Mouse (Mus musculus) stomach, postnatal 0 days (tissue): ENCODE measurements around the gene Hoxc11. TPM values are rescaled to one million over a fixed set of nuclear protein-coding genes. Genes with fewer than 3 reads are reported as not detected.

Experiments
- ATAC-seq: fragments of 200-750 bp; cut with Nextera tagmentation; 2 replicates; pipeline ENCODE4 v1.8.0; 2017; ENCODE audit not compliant: low FRiP score, low TSS enrichment
- DNase-seq: peaks from one replicate; pipeline ENCODE4 v3.0.0-alpha.2; 2016; ENCODE audit warnings: low spot score
- H3K27ac ChIP-seq: fragments of 300-500 bp; sonication (generic); replicated peaks from 2 replicates; pipeline ENCODE4 v1.5.1; 2014; ENCODE audit warnings: mild to moderate bottlenecking, control low read depth
- H3K27me3 ChIP-seq: fragments of 300-500 bp; sonication (generic); 2 replicates; pipeline ENCODE4 v1.6.1; 2014; ENCODE audit warnings: low read length; ENCODE audit not compliant: control insufficient read depth, insufficient read depth
- H3K36me3 ChIP-seq: fragments of 300-500 bp; sonication (generic); 2 replicates; pipeline ENCODE4 v1.6.1; 2014; ENCODE audit warnings: low read length, mixed read lengths; ENCODE audit not compliant: control insufficient read depth, insufficient read depth
- H3K4me1 ChIP-seq: fragments of 300-500 bp; sonication (generic); replicated peaks from 2 replicates; pipeline ENCODE4 v1.6.1; 2014; ENCODE audit warnings: antibody characterized with exemption; ENCODE audit not compliant: control insufficient read depth, insufficient read depth
- H3K4me2 ChIP-seq: fragments of 300-500 bp; sonication (generic); replicated peaks from 2 replicates; pipeline ENCODE4 v1.6.1; 2014; ENCODE audit warnings: low read depth, mild to moderate bottlenecking, control low read depth, moderate library complexity
- H3K4me3 ChIP-seq: fragments of 300-500 bp; sonication (generic); 2 replicates; pipeline ENCODE4 v1.5.1; 2014; ENCODE audit warnings: low read depth, low read length, control low read depth
- H3K9ac ChIP-seq: fragments of 300-500 bp; sonication (generic); 2 replicates; pipeline ENCODE4 v1.6.1; 2014; ENCODE audit warnings: mild to moderate bottlenecking, low read length, control low read depth, mixed read lengths
- H3K9me3 ChIP-seq: fragments of 300-500 bp; sonication (generic); 2 replicates; pipeline ENCODE4 v1.6.1; 2016; ENCODE audit warnings: low read length; ENCODE audit not compliant: control insufficient read depth
- CTCF ChIP-seq: IDR thresholded peaks from 2 replicates; pipeline ENCODE4 v1.5.1; 2016; ENCODE audit warnings: antibody characterized with exemption, low read depth, mild to moderate bottlenecking, moderate library complexity
- EP300 ChIP-seq: optimal IDR thresholded peaks from 2 replicates; pipeline ENCODE3; 2016; ENCODE audit warnings: antibody characterized with exemption
- WGBS: fragments of 180-500 bp; shearing (Covaris S2); extraction: QIAGEN DNeasy Blood & Tissue Kit; methylation state at CpG from one replicate; pipeline ENCODE4 v1.1.7; 2014; 5-methylcytosine and 5-hydroxymethylcytosine counted together
- polyA plus RNA-seq: library from polyadenylated mRNA; unstranded; fragments of >200 nt; fragmentation: Nextera tagmentation; extraction: Ambion mirVana; gene quantifications from 2 replicates; pipeline ENCODE4 v1.2.1, GENCODE M21; 2015

Gene Hoxc11
- polyA plus RNA-seq, 1 experiment from 2014 or later, result not detected

GRCm38 (mm10) chr15:103000501-103000901 lies 46.3 kb downstream of the Hoxc11 start:
- peak overlapping the region; percentile 80 for H3K4me2 ChIP-seq
- peak overlapping the region; percentile 62 for H3K9ac ChIP-seq
- WGBS, result 20% methylated on average over 24 of the region's 24 CpGs
- no peaks in the 10 kb centered on the region for H3K36me3 ChIP-seq
- TF ChIP-seq EP300, result no peak
- DNase-seq, result no peak
- H3K4me1 ChIP-seq, result 0 out of 2 replicates have a peak, but pooled peaks cover 2% of the 10 kb centered on the region
- H3K4me3 ChIP-seq, result peak overlapping the region; percentile 18; the same call in 1 of the 2 replicates
- no peaks in the 10 kb centered on the region for H3K9me3 ChIP-seq
- no peak for ATAC-seq
- peaks cover 15% of the 10 kb centered on the region; the same call in 1 of the 2 replicates for H3K27me3 ChIP-seq
- peak overlapping the region; percentile 67 for H3K27ac ChIP-seq

DNA sequence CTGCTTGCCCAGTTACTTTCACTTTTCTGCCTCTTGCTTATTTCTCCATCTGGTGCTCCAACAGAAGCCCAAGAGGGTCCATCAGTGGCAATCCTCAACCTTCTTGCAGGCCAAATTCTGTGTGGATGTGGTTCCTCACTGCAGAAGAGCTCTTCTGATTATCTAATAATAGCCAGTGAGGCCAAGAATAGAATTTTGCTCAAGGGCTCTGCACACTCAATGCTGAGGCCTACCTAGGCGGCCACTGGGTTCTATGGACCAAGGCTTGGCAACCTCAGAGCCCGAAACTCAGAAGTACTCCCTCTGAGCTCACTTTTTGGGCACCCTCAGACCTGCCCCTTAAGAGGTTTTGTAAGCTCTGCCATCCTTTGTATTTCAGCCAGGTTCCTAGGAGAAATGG lies 47.1 kb downstream of the Hoxc11 start:
- TF ChIP-seq EP300 (no peak), CTCF (no peak)
- Histone ChIP-seq H3K9me3 (no peaks in the 10 kb centered on the region), H3K36me3 (no peaks in the 10 kb centered on the region), H3K9ac (no peak overlapping the region), H3K27me3 (peaks cover 17% of the 10 kb centered on the region; the same call in 1 of the 2 replicates), H3K27ac (0 out of 2 replicates have a peak overlapping the region, but pooled peaks have one; percentile 1), H3K4me2 (no peak overlapping the region), H3K4me3 (no peak overlapping the region), H3K4me1 (0 out of 2 replicates have a peak, but pooled peaks cover 2% of the 10 kb centered on the region)
- DNase-seq (no peak), ATAC-seq (no peak)
- WGBS, result 51% methylated on average over 2 of the region's 2 CpGs

- Histone ChIP-seq H3K27me3 (peaks cover 17% of the 10 kb centered on the region; the same call in 1 of the 2 replicates), H3K4me3 (no peak overlapping the region), H3K36me3 (no peaks in the 10 kb centered on the region), H3K9ac (no peak overlapping the region), H3K9me3 (no peaks in the 10 kb centered on the region), H3K4me1 (0 out of 2 replicates have a peak, but pooled peaks cover 2% of the 10 kb centered on the region), H3K27ac (no peak overlapping the region), H3K4me2 (no peak overlapping the region)
- 43% methylated on average over 4 of the region's 4 CpGs for WGBS
- ATAC-seq (no peak), DNase-seq (no peak)
- TF ChIP-seq CTCF (no peak), EP300 (no peak)
These were observed 47.9 kb downstream of the Hoxc11 start for GRCm38 (mm10) chr15:103002156-103002555.

- ATAC-seq, result no peak
- H3K4me3 ChIP-seq, result no peak overlapping the region
- peaks cover 19% of the 10 kb centered on the region; the same call in 1 of the 2 replicates for H3K27me3 ChIP-seq
- TF ChIP-seq EP300 (no peak), CTCF (no peak)
- 15% methylated on average over 13 of the region's 13 CpGs for WGBS
- no peak for DNase-seq
- H3K36me3 ChIP-seq, result no peaks in the 10 kb centered on the region
- no peak overlapping the region; the same call in 1 of the 2 replicates for H3K27ac ChIP-seq
- 0 out of 2 replicates have a peak, but pooled peaks cover 2% of the 10 kb centered on the region for H3K4me1 ChIP-seq
- no peaks in the 10 kb centered on the region for H3K9me3 ChIP-seq
- H3K4me2 ChIP-seq, result no peak overlapping the region
- H3K9ac ChIP-seq, result no peak overlapping the region
These were observed 48.7 kb downstream of the Hoxc11 start for GRCm38 (mm10) chr15:103002821-103003448.

GRCm38 (mm10) chr15:103005308-103005707 lies 51.1 kb downstream of the Hoxc11 start:
- H3K9me3 ChIP-seq, result no peaks in the 10 kb centered on the region
- no peaks in the 10 kb centered on the region for H3K36me3 ChIP-seq
- ATAC-seq (no peak), DNase-seq (no peak)
- peaks cover 18% of the 10 kb centered on the region; the same call in 1 of the 2 replicates for H3K27me3 ChIP-seq
- H3K9ac ChIP-seq, result no peak overlapping the region; the same call in 1 of the 2 replicates
- peak overlapping the region; percentile 26 for H3K4me2 ChIP-seq
- H3K27ac ChIP-seq, result peak overlapping the region; percentile 75
- TF ChIP-seq CTCF (no peak), EP300 (no peak)
- 0 out of 2 replicates have a peak overlapping the region, but pooled peaks have one; percentile 4 for H3K4me3 ChIP-seq
- H3K4me1 ChIP-seq, result no peaks in the 10 kb centered on the region
- 4% methylated on average over 17 of the region's 17 CpGs for WGBS

GRCm38 (mm10) chr15:103005797-103006196 lies 51.6 kb downstream of the Hoxc11 start:
- peak overlapping the region; percentile 26 for H3K4me2 ChIP-seq
- DNase-seq (no peak), ATAC-seq (no peak)
- WGBS, result 23% methylated on average over 5 of the region's 5 CpGs
- H3K4me3 ChIP-seq, result 0 out of 2 replicates have a peak overlapping the region, but pooled peaks have one; percentile 4
- no peaks in the 10 kb centered on the region for H3K9me3 ChIP-seq
- no peak for TF ChIP-seq EP300
- no peak for TF ChIP-seq CTCF
- H3K27me3 ChIP-seq, result peaks cover 16% of the 10 kb centered on the region; the same call in 1 of the 2 replicates
- peak overlapping the region; percentile 75 for H3K27ac ChIP-seq
- H3K4me1 ChIP-seq, result no peaks in the 10 kb centered on the region
- no peaks in the 10 kb centered on the region for H3K36me3 ChIP-seq
- H3K9ac ChIP-seq, result peak overlapping the region; percentile 41; the same call in 1 of the 2 replicates
